Mouse (Mus musculus) frontal cortex, adult (tissue): ENCODE results near the gene Psmd11.
A peak's percentile ranks its signal among the peaks of the same experiment; 100 is the strongest.

ENCODE experiments used
- ATAC-seq: cut with Nextera tagmentation; 2 replicates; pipeline ENCODE4 v1.9.2; 2017; ENCODE audit warnings: mild to moderate bottlenecking, moderate library complexity, mixed read lengths; ENCODE audit not compliant: low TSS enrichment

The Psmd11 gene

DNA sequence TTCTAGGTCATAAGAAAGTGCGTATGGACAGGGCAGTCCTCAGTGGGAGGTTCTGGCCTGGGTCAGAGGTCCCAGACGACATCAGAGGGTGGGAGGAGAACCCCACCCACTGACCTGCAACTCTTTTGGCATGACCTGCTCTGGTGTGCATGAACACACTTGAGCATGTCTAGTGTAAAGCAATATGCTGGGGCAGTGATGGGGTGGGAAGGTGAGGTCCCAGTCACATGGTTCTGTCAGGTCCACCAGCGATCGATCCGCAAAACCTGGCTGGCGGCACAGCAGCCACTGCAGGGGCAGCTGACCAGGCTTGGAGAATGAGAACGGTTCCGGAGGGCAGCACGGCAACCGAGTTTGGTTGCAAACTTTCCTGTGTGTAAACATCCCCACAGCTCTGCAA, 53.9 kb downstream of the Psmd11 start:
- ATAC-seq = no peak

DNA sequence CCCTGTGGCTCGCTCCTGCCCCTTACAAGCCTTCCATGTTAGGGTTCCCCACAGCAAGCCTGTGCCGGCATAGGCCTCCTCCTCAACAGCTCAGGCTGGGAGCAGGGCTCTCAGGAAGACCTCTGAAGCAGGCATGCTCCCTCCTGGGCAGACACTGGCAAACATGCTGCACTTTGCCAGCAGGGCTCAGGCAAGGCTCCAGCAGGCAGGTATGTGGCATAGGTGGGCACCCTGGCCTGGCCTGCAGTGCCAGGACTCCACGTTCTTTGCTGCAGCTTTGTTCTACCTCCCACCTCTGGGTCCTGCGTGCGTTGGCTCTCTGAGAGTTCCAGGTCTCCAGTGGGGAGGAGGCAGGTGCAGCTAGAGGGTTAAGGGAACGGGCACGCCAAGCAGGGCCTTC, 54.5 kb downstream of the Psmd11 start:
- no peak for ATAC-seq

DNA sequence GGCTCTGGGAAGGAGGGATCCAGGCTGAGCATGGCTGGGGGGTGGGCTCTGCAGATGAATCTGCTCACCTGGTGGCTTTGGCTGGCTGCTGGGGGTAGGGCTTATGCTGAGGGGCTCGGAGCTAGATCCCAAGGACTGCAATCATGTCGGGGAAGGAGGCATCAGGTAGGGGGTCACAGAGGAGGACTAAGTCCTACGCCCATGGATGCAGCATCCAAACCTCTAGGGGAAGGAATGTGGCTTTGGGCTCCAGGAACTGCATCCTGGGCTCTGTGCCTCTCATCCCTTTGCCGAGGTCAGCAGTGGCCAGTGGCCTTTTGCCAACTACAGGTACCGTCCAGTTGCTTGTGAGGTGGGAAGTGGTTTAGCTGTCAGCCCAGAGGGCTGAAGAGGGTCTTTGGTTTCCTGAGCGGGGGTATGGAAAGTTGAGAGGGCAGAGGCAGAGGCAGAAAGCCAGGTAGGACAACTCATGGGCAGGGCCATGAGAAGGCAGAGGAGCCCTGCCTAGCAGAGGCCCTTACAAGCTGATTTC, 55.2 kb downstream of the Psmd11 start:
- ATAC-seq = no peak

DNA sequence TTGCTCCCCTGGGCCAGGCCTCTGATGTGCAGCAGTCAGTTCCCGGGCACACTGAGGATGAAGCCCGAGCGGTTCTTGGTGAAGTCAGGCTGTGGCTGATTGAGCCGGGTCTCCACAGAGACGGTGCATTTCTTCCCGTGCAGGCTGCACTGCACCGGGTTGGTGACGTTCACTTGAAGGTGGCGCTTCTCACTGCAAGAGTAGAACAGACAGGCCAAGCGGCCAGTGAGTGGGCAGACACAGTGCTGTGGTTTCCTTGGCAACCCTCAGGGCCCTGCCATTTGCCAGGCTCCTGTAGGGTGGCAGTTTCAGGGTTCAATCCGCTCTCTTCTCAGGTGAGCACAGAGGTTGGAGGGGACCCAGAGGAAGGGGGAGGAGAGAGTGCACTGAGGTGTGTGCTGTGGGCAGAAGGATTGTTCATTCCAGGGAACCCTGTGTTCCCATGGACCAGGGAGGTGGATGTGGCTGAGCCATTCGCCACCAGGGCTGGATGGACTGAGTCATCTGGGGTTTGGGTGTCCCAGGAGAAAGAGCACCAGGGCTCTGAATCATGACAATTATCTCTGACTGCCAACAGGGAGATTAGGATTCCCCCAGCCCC, 55.9 kb downstream of the Psmd11 start:
- ATAC-seq = peak; percentile 54

DNA sequence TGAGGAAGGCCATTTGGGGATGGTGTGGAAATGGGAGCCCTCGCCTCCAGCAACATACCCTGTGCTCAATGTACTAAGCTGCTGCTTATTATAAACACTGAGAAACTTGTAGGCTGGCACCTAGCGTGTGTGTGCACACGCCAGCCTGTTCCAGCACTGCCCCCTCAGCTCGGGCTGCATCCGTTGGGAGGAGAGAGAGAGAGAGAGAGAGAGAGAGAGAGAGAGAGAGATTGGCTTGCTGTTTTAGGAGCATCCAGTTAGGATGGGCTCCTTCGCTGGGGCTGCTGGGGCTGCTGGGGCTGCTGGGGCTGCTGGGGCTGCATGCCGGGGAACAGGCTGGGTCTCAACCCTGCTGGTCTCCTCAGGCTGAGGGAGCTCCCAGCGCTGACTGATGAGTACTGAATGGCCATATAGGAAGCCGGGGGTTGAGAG, 56.7 kb downstream of the Psmd11 start:
- ATAC-seq = peak; percentile 39

DNA sequence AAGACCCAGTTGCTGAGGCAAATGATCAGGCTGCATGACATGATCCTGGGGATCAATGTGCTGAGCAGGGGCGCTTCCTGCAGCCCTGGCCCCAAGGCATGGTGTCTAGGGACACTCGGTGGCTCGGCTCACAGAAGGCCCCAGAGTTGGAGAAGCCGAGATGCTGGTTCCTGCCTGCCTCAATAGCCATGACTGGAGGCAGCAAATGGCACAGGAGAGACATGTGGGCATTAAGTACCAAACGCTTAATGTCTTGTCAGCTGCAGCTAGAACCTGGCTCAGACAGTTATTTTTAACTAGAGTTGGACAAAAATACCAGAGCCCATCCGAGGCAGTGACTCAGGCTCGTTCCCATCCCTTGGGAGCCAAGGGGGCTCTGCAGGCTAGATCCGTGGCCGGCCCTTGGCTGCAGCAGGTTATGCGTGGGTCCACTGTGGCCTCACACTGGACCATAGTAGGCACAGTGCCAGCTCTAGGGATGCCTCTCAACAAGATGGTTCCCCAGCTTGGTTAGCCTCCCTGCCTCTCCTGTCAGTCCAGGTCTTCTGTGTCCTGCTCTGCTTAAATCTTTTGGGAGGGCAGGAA, 57.3 kb downstream of the Psmd11 start:
- ATAC-seq = no peak

DNA sequence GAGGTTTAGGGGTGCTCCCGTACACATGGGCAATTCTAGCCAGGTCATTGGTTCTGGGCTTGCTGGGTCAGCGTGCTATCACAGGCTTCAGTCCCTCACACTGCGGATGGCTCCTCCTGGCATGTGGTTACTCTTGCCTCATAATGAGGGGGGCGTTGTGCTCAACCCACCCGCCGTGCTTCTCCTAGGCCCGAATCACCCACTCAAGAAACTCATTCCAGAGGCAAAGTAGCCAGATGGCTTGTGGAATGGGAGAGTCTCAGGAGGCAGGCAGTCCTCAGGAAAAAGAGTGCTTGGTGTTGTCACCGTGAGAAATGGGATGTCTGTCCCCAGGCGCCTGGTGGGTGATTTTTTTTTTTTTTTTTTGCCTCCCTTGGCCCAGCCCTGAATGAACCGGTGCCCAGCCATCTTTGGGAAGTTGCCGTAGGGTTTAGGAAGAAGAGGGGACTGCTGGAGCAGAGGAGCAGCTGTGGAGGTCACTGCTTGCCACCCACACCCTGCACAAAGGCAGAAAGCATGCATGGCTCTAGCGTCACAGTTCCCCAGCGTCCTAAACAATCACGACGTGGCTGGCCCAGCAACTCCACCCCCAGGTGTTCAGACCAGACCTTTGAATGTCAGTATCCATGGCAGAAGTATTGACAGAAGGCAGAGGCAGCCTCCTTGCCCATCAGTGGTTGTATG, 59.6 kb downstream of the Psmd11 start:
- ATAC-seq = peak; percentile 11; the same call in 1 of the 2 replicates

DNA sequence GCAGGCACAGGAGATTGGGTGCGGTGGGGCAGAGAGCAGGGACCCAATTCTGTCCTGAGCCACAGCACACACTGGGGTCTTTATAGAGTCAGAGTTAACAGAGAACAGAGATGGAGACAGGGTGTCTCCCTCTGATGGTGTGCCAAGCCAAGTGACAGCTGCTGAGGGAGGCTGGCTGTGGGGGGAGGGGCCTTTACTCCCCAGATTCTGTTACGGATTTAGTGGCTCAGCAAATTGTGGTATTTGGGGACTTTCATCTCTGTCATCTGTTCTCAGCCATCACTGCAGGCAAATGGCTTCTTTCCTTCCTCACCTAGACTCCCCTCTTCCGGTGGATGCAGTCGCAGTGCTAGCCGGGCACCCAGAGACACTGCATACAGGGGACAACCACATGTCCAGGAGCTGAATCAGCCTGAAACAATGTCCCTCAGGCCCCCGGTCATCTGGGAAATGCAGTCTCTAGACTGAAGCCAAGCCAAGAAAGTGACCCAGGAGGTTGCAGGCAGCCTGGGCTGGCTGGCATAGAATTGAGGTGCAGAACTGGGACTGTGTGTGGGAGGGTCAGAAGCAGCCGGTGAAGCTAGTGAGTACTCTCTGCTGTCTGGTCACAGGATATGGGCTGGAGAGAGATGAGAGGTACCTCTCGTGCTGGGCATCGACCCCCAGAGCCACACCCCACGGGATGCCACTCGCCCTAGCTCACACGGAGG, 60.9 kb downstream of the Psmd11 start:
- ATAC-seq = peak; percentile 8; the same call in 1 of the 2 replicates

DNA sequence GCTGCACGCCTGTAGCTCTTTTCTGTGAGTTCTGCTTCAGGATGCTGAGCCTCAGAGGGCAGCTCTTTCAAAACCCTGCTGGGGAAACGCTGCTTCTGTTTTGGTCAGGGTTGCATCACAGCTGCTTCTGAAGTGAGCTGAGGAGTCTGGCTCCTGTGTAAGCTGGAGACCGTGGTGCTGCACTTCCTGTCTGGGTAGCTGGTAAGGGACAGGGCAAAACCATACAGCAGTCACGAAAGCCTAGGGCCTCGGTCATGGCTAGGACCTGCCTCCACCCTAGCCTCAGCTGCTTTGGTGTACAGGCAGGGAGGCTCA, 61.4 kb downstream of the Psmd11 start:
- ATAC-seq = no peak

DNA sequence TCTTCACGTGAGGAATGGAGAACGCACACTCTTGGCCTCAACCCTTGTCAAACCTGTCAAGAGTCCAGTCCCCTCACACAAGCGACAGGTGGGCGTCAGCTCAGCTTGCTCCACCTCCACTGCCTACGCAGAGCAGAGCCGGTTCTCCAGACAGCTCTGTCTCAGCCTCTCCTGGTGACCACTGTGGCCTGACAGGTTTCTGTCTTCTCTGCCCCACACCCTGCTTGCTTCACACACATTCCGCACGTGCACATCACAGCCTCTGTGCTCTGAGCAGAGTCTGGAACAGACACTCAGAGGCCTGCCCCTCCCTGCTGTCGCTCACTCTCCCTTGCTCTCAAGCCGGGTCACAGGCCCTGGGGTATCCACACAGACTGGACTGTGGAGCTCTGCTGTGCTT, 62.4 kb downstream of the Psmd11 start:
- ATAC-seq = no peak

DNA sequence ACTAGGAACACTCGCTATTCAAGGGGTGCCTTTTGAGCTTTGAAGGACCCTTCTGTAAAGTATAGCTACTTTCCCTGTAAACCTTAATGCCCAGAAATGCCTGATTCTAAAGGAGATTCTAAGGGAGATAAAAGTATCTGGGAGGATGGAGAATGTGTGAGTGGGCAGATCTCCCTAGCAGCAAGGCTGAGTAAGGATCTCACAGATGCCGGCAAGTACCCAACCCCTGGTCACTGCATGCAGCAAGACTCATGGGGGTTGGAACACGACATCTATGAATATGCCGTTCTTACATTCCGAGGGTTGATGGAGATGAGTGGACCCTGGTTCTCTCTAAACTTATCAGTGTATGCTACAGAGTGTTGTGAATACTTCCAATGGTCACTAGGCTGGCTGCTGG, 64.8 kb downstream of the Psmd11 start:
- ATAC-seq = no peak

DNA sequence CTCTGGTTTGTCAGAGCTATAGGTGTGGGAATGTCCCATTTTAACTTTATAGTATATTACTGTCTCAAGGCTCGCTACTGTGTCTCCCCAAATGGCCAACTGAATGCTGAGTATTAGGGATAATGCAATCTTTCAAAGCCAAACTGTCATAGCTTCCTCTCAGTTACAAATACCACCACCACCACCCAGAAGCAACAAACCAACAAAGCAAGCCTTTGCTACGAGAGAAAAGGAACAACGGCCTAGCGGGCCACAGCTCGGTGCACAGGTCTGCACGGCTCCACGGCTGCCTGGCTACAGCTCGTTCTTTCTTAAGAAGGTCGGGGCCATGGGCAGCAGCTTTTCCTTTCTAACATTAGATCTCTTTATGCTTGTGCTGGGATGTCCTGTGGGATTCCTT, 66.4 kb downstream of the Psmd11 start:
- ATAC-seq = no peak

DNA sequence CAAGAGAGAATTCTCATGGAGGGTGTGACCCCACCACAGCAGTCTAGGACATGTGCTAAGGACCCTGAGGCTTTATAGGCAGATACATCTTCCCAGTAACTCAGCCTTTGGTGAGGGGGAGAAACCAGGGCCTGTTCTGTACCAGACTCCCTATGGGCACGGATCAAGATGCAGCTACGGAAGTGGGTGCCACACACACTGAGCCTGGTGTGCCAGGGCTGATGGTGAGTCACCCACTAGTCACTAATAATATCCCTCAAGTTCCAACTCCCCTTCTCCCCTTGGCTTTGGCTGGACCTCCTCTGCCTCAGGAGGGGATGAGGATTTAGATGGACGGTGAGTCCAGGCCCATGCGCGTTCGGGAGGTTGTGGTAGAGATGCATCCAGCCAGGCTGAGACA, 67.6 kb downstream of the Psmd11 start:
- ATAC-seq = no peak

DNA sequence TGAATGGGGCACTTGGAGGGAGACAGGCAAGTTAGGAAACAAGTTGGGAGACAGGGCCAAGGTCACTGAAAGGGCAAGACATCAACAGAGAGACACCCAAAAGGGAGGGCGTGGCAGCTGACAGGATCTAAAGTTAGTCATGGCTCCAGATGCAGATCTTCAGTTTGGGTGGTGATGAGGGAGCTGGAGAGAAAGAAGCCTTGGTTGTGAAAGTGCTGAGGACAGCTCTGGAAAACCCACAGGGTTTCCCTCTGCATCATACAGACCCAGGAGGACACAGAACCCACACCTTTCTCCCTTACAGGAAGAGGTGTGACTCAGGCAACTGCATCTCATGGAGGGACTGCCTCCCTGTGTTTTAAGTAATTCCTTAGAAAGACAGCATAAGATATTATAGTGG, 68.2 kb downstream of the Psmd11 start:
- no peak for ATAC-seq

DNA sequence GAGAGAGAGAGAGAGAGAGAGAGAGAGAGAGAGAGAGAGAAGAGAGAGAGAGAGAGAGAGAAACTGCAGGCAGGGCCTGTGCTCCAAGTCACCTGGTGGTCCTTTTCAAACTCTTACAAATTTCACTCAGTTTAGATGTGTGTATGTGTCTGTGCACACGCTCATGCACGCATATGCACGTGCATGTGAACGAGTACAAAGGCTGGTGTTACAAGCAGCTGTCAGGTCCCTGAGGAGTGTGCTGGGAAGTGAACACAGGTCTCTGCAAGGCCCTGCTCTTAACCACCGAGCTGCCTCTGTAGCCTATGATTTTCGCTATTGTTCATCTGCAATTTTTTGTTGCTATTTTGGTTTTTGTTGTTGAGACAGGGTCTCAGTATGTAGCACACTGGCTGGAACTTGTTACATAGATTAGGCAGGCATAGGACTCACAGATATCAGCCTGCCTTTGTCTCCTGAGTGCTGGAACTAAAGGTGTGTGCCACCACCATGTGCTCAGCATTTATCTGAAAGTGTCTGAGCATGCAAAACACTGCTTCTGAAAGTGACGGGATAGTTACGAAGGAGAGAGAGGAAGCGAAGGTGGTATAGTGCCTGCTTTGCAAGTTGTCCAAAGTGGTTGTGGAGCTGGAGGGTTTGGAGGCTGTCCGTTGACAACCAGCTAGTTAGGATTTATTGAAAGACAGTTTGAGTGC, 69.0 kb downstream of the Psmd11 start:
- ATAC-seq = no peak

DNA sequence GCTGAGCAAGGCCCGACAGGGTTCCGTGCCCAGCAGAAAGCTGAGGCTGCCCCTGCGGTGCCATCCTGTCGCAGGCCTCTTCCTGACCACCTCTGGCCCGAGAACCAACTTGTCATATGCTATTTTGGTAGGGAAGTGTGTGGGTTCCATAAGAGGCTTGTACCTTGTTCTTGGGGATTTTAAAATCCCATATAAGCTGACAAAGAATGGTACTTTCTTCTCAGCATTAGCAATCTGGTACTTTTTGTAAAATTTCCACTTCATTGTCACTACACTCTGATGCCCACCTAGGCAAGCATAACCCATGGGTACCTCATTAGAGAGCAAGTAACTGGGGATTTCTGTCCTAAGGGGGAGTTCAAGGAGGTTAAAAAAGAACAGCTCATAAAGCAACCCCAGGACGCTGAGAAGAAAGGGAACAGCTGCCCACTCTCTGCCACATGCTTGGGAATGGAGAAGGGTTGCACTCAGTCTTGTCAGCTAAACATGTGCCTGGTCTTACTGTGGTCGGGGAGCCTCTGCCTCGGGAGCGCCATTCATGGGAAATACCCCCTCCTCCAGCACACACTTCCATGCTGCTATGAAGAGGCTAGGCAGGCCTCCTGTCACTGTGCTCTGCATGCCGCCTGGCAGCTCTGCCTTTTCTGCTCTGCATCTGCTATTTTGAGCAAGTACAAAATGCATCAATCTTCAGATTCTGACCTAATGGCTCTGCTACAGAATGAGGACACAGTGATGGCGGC, 70.1 kb downstream of the Psmd11 start:
- ATAC-seq = peak; percentile 17; the same call in 1 of the 2 replicates

DNA sequence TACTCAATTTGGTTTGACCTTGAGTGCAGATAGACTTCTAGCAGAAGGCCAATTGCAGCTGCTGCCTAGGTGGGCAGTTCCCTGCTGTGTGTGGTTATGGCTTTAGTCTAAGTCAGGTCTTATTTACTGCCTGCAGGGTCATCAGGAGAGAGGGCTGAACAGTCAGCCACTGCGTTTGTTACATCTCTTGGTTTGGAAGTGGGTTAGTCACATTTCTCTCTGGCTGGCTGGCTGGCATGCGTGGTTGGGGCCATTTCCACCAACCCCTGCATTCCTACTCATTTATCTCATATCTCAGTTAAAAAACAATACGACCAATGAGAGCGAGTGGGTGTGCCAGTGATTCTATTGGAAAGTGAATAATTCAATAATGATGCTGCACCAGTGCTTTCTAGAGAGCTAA, 71.1 kb downstream of the Psmd11 start:
- ATAC-seq = no peak

DNA sequence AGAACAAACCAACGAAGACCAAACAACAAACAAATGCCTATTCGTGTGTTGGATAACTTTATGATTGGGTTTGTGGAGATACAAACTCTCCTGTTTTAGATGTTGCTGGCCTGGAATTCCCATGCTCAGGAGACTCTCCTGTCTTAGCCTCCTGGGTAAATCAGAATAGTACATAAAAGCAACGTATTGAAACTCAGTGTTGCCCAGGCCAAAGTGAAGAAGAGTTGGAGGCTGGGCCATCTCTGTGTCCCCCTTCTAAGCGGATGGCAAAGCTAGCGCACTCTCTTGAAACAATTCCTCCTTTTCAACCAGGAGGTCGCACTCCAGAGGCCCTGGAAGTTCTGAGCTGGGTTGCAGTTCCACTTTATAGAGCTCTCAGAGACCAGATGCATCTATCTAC, 74.9 kb downstream of the Psmd11 start:
- ATAC-seq = no peak

DNA sequence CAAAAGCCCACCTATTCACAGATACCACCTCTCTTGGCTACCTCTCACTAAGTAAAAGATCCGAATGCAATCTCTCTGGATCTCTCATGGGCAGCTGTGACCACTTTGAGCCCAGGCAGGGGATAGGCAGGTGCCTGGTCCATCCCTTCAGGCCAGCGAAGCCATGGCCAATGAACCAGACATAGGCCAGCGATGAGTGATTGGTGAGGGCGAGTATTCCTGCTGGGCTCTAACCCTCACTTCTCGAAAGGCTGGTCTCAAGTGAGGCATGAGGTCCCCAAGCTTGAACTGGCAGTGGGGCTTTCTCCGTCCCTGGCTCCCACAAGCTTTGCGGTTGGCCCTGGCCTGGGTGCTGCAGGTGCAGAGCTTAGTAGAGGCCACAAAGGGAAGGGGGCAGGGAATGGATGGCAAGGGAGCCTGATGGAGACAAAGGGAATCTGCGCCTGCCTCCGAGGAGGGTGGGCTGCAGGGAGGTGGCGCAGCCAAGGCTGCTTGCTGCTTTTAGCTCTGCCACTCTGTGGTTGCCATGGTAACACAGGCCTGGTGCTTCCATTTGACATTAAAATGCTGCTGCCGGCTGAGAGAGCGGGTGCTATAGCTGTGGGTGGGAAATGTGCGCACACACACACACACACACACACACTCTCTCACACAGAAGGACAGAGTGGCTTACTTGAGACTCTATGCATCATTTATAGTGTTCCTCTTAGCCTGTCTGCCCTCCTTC, 75.5 kb downstream of the Psmd11 start:
- peak; percentile 78 for ATAC-seq

DNA sequence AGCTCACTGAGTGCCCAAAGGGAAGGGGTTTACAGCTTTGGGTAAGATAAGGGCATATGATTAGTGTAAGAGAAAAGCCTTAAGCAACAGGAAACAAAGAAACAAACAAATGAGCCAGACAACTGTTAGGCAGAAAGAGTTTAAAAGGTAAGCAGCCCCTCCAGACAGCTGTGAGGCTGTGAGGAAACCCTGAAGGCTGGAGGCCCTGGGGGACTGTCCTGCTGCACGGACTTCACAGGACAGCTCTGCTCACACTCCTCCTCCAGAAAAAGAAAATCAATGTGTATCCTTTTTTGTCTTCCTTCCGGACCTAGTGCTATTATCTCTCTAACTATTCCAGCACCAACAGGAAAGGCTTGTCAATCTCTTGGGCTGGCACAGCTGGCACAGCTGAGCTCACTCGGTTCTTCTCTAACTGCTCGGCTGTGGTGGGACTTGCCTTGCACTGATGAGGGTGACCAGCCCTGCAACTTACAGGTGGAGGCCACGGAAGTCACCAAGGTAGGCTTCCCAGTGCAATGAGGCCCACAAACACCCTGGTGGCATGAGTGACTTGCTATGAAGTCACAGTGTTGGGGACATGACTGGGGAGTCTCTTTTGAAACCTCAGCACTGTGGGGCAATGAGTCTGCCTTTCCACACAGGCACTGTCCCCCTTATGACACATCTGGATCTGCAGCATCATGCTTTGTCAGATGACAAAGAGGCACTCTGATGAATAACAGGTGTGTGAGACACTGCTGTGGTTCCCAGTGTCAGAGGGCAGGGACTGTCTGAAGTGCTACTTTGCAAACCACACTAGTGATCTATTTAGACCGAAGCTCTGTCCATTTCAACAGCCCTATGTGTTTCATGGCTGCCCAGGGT, 76.3 kb downstream of the Psmd11 start:
- ATAC-seq = peak; percentile 11; the same call in 1 of the 2 replicates
